Mouse (Mus musculus) limb, embryonic 15.5 days (tissue): ENCODE measurements around the gene Vav3. TPM values are rescaled to one million over a fixed set of nuclear protein-coding genes. Genes with fewer than 3 reads are reported as not detected.
A peak's percentile ranks its signal among the peaks of the same experiment; 100 is the strongest.

ENCODE experiments used
- ATAC-seq: fragments of 200-750 bp; cut with Nextera tagmentation; 2 replicates; pipeline ENCODE4 v1.8.0; 2017; ENCODE audit warnings: low read depth, moderate TSS enrichment; ENCODE audit not compliant: insufficient number of reproducible peaks, low FRiP score, low TSS enrichment
- H3K27ac ChIP-seq: fragments of 300-500 bp; sonication (generic); 2 replicates; pipeline ENCODE4 v1.5.1; 2015; ENCODE audit warnings: moderate library complexity, mild to moderate bottlenecking, inconsistent platforms
- H3K27me3 ChIP-seq: fragments of 300-500 bp; sonication (generic); 2 replicates; pipeline ENCODE4 v1.6.1; 2015; ENCODE audit warnings: inconsistent platforms
- H3K36me3 ChIP-seq: fragments of 300-500 bp; sonication (generic); 2 replicates; pipeline ENCODE4 v1.6.1; 2015; ENCODE audit warnings: inconsistent platforms
- H3K4me1 ChIP-seq: fragments of 300-500 bp; sonication (generic); 2 replicates; pipeline ENCODE4 v1.6.1; 2015; ENCODE audit warnings: inconsistent platforms
- H3K4me2 ChIP-seq: fragments of 300-500 bp; sonication (generic); 2 replicates; pipeline ENCODE4 v1.6.1; 2015; ENCODE audit warnings: mild to moderate bottlenecking, inconsistent platforms
- H3K4me3 ChIP-seq: fragments of 300-500 bp; sonication (generic); 2 replicates; pipeline ENCODE4 v1.5.1; 2015; ENCODE audit warnings: mild to moderate bottlenecking, inconsistent platforms
- H3K9ac ChIP-seq: fragments of 300-500 bp; sonication (generic); 2 replicates; pipeline ENCODE4 v1.6.1; 2015; ENCODE audit warnings: inconsistent platforms
- H3K9me3 ChIP-seq: fragments of 300-500 bp; sonication (generic); 2 replicates; pipeline ENCODE4 v1.6.1; 2016; ENCODE audit warnings: inconsistent platforms
- WGBS: fragments of 180-500 bp; shearing (Covaris S2); methylation state at CpG from one replicate; pipeline ENCODE4 v1.1.7; 2015; 5-methylcytosine and 5-hydroxymethylcytosine counted together
- polyA plus RNA-seq: library from polyadenylated mRNA; unstranded; fragments of >200 nt; fragmentation: Nextera tagmentation; extraction: Ambion mirVana; gene quantifications from 2 replicates; pipeline ENCODE4 v1.2.1, GENCODE M21; 2015

Vav3 gene
- polyA plus RNA-seq: 30.0 and 31.3 TPM in 2 replicates

GRCm38 (mm10) chr3:109340274-109341070 lies at the start of gene Vav3:
Gene Vav3, plus strand, starts transcription at chr3:109340653.
- H3K4me1 ChIP-seq: peaks cover 16% of the 10 kb centered on the region
- H3K27ac ChIP-seq: peak within 1 kb of the TSS; percentile 85
- H3K27me3 ChIP-seq: 0 out of 2 replicates have a peak, but pooled peaks cover 4% of the 10 kb centered on the region
- H3K9me3 ChIP-seq: no peaks in the 10 kb centered on the region
- H3K36me3 ChIP-seq: no peaks in the 10 kb centered on the region
- peak within 1 kb of the TSS; percentile 70 for H3K4me3 ChIP-seq
- H3K9ac ChIP-seq: peak within 1 kb of the TSS; percentile 60
- peak within 1 kb of the TSS; percentile 91 for H3K4me2 ChIP-seq
- WGBS: under 1% methylated on average over 77 of the region's 92 CpGs
- ATAC-seq: peak; percentile 74

GRCm38 (mm10) chr3:109298857-109299256 lies 41.6 kb upstream of the Vav3 start:
- Histone ChIP-seq H3K9ac (no peak overlapping the region), H3K27me3 (no peaks in the 10 kb centered on the region), H3K4me3 (no peak overlapping the region), H3K9me3 (no peaks in the 10 kb centered on the region), H3K27ac (no peak overlapping the region), H3K36me3 (no peaks in the 10 kb centered on the region), H3K4me2 (no peak overlapping the region), H3K4me1 (no peaks in the 10 kb centered on the region; the same call in 1 of the 2 replicates)
- no peak for ATAC-seq
- WGBS: 68% methylated on average over 6 of the region's 6 CpGs

GRCm38 (mm10) chr3:109299303-109300074 lies 41.0 kb upstream of the Vav3 start:
- no peaks in the 10 kb centered on the region; the same call in 1 of the 2 replicates for H3K4me1 ChIP-seq
- 55% methylated on average over 4 of the region's 4 CpGs for WGBS
- H3K9me3 ChIP-seq: no peaks in the 10 kb centered on the region
- ATAC-seq: no peak; the same call in 1 of the 2 replicates
- no peak overlapping the region for H3K4me3 ChIP-seq
- H3K36me3 ChIP-seq: no peaks in the 10 kb centered on the region
- H3K27me3 ChIP-seq: no peaks in the 10 kb centered on the region
- no peak overlapping the region for H3K9ac ChIP-seq
- H3K27ac ChIP-seq: no peak overlapping the region
- H3K4me2 ChIP-seq: no peak overlapping the region

- no peak overlapping the region for H3K9ac ChIP-seq
- H3K36me3 ChIP-seq: no peaks in the 10 kb centered on the region
- H3K4me1 ChIP-seq: no peaks in the 10 kb centered on the region; the same call in 1 of the 2 replicates
- H3K27ac ChIP-seq: no peak overlapping the region
- 59% methylated on average over 2 of the region's 2 CpGs for WGBS
- no peak overlapping the region for H3K4me3 ChIP-seq
- H3K9me3 ChIP-seq: no peaks in the 10 kb centered on the region
- ATAC-seq: no peak
- no peaks in the 10 kb centered on the region for H3K27me3 ChIP-seq
- no peak overlapping the region for H3K4me2 ChIP-seq
These were observed 38.4 kb upstream of the Vav3 start for GRCm38 (mm10) chr3:109302059-109302458.

- Histone ChIP-seq H3K27me3 (no peaks in the 10 kb centered on the region), H3K4me3 (no peak overlapping the region), H3K9ac (no peak overlapping the region), H3K27ac (no peak overlapping the region), H3K9me3 (no peaks in the 10 kb centered on the region), H3K36me3 (no peaks in the 10 kb centered on the region), H3K4me1 (peaks cover 14% of the 10 kb centered on the region), H3K4me2 (no peak overlapping the region)
- WGBS: 60% methylated on average over 7 of the region's 7 CpGs
- no peak for ATAC-seq
These were observed 33.0 kb upstream of the Vav3 start for GRCm38 (mm10) chr3:109307406-109307805.

GRCm38 (mm10) chr3:109308468-109308867 lies 32.0 kb upstream of the Vav3 start:
- Histone ChIP-seq H3K4me2 (no peak overlapping the region), H3K4me1 (peaks cover 24% of the 10 kb centered on the region), H3K36me3 (no peaks in the 10 kb centered on the region), H3K27ac (no peak overlapping the region), H3K9ac (no peak overlapping the region), H3K9me3 (no peaks in the 10 kb centered on the region), H3K4me3 (no peak overlapping the region), H3K27me3 (no peaks in the 10 kb centered on the region)
- ATAC-seq: no peak
- WGBS: 79% methylated on average over 3 of the region's 3 CpGs

GRCm38 (mm10) chr3:109309317-109310265 lies 30.9 kb upstream of the Vav3 start:
- Histone ChIP-seq H3K9ac (no peak overlapping the region), H3K9me3 (no peaks in the 10 kb centered on the region), H3K4me3 (no peak overlapping the region), H3K4me2 (no peak overlapping the region), H3K27ac (peak overlapping the region; percentile 22; the same call in 1 of the 2 replicates), H3K27me3 (no peaks in the 10 kb centered on the region), H3K4me1 (peaks cover 24% of the 10 kb centered on the region), H3K36me3 (no peaks in the 10 kb centered on the region)
- WGBS: 58% methylated on average over 18 of the region's 18 CpGs
- ATAC-seq: peak; percentile 20; the same call in 1 of the 2 replicates

GRCm38 (mm10) chr3:109311172-109311824 lies 29.2 kb upstream of the Vav3 start:
- no peak overlapping the region for H3K9ac ChIP-seq
- H3K36me3 ChIP-seq: no peaks in the 10 kb centered on the region
- no peaks in the 10 kb centered on the region for H3K9me3 ChIP-seq
- no peak overlapping the region for H3K4me2 ChIP-seq
- no peak overlapping the region for H3K27ac ChIP-seq
- no peaks in the 10 kb centered on the region for H3K27me3 ChIP-seq
- peaks cover 24% of the 10 kb centered on the region for H3K4me1 ChIP-seq
- ATAC-seq: no peak
- WGBS: 72% methylated on average over 6 of the region's 6 CpGs
- no peak overlapping the region for H3K4me3 ChIP-seq

- no peaks in the 10 kb centered on the region for H3K9me3 ChIP-seq
- 79% methylated on average over 3 of the region's 3 CpGs for WGBS
- no peaks in the 10 kb centered on the region for H3K27me3 ChIP-seq
- no peak overlapping the region for H3K4me2 ChIP-seq
- H3K27ac ChIP-seq: no peak overlapping the region
- H3K36me3 ChIP-seq: no peaks in the 10 kb centered on the region
- no peak for ATAC-seq
- H3K4me3 ChIP-seq: no peak overlapping the region
- peaks cover 24% of the 10 kb centered on the region for H3K4me1 ChIP-seq
- no peak overlapping the region for H3K9ac ChIP-seq
These were observed 28.6 kb upstream of the Vav3 start for GRCm38 (mm10) chr3:109311875-109312274.

GRCm38 (mm10) chr3:109313501-109313900 lies 27.0 kb upstream of the Vav3 start:
- no peak for ATAC-seq
- Histone ChIP-seq H3K27me3 (no peaks in the 10 kb centered on the region), H3K4me1 (peaks cover 24% of the 10 kb centered on the region), H3K9ac (no peak overlapping the region), H3K36me3 (no peaks in the 10 kb centered on the region), H3K4me2 (no peak overlapping the region), H3K27ac (no peak overlapping the region), H3K9me3 (no peaks in the 10 kb centered on the region), H3K4me3 (no peak overlapping the region)
- WGBS: 30% methylated on average over 2 of the region's 2 CpGs

GRCm38 (mm10) chr3:109322225-109322624 lies 18.2 kb upstream of the Vav3 start:
- no peak overlapping the region for H3K4me3 ChIP-seq
- H3K27ac ChIP-seq: no peak overlapping the region
- H3K4me2 ChIP-seq: no peak overlapping the region
- no peaks in the 10 kb centered on the region for H3K4me1 ChIP-seq
- no peaks in the 10 kb centered on the region for H3K9me3 ChIP-seq
- H3K9ac ChIP-seq: no peak overlapping the region
- ATAC-seq: no peak
- no peaks in the 10 kb centered on the region for H3K36me3 ChIP-seq
- no peaks in the 10 kb centered on the region for H3K27me3 ChIP-seq
